Mouse (Mus musculus) intestine, postnatal 0 days (tissue): Measurements from ENCODE around the gene Gapvd1. TPM values are rescaled to one million over a fixed set of nuclear protein-coding genes. Genes with fewer than 3 reads are reported as not detected.
"Not testable (repeated sequence)": the region's sequence is repeated elsewhere in the genome, so short reads cannot be mapped to it uniquely, and the experiment has no call there.

Experiments used
- ATAC-seq: fragments of 200-750 bp; cut with Nextera tagmentation; 2 replicates; pipeline ENCODE4 v1.8.0; 2017; ENCODE audit warnings: mild to moderate bottlenecking, moderate TSS enrichment, moderate library complexity
- H3K27ac ChIP-seq: fragments of 300-500 bp; sonication (generic); 2 replicates; pipeline ENCODE4 v1.5.1; 2014; ENCODE audit warnings: mild to moderate bottlenecking, low read depth, low read length, moderate library complexity
- H3K27me3 ChIP-seq: fragments of 300-500 bp; sonication (generic); replicated peaks from 2 replicates; pipeline ENCODE4 v1.6.1; 2014; ENCODE audit warnings: low read length, mixed read lengths; ENCODE audit not compliant: control insufficient read depth, insufficient read depth
- H3K36me3 ChIP-seq: fragments of 300-500 bp; sonication (generic); 2 replicates; pipeline ENCODE4 v1.6.1; 2014; ENCODE audit warnings: mild to moderate bottlenecking, moderate library complexity; ENCODE audit not compliant: control insufficient read depth, insufficient read depth
- H3K4me1 ChIP-seq: fragments of 300-500 bp; sonication (generic); replicated peaks from 2 replicates; pipeline ENCODE4 v1.6.1; 2014; ENCODE audit warnings: antibody characterized with exemption, low read length, mixed read lengths; ENCODE audit not compliant: control insufficient read depth, insufficient read depth
- H3K4me2 ChIP-seq: fragments of 300-500 bp; sonication (generic); replicated peaks from 2 replicates; pipeline ENCODE4 v1.6.1; 2014; ENCODE audit warnings: low read depth, mild to moderate bottlenecking, moderate library complexity
- H3K4me3 ChIP-seq: fragments of 300-500 bp; sonication (generic); 2 replicates; pipeline ENCODE4 v1.5.1; 2014; ENCODE audit warnings: low read depth, low read length
- H3K9ac ChIP-seq: fragments of 300-500 bp; sonication (generic); 2 replicates; pipeline ENCODE4 v1.6.1; 2014; ENCODE audit warnings: mild to moderate bottlenecking, low read depth, low read length
- H3K9me3 ChIP-seq: fragments of 300-500 bp; sonication (generic); 2 replicates; pipeline ENCODE4 v1.6.1; 2016; ENCODE audit warnings: mixed run types; ENCODE audit not compliant: control insufficient read depth
- CTCF ChIP-seq: sonication (generic); IDR thresholded peaks from 2 replicates; pipeline ENCODE4 v1.5.1; 2016; ENCODE audit warnings: low read depth, mild to moderate bottlenecking, control low read depth, antibody characterized with exemption, moderate library complexity
- WGBS: fragments of 180-500 bp; shearing (Covaris S2); extraction: QIAGEN DNeasy Blood & Tissue Kit; methylation state at CpG from one replicate; pipeline ENCODE4 v1.1.7; 2014; 5-methylcytosine and 5-hydroxymethylcytosine counted together
- polyA plus RNA-seq: library from polyadenylated mRNA; unstranded; fragments of >200 nt; fragmentation: Nextera tagmentation; extraction: Ambion mirVana; gene quantifications from 2 replicates; pipeline ENCODE4 v1.2.1, GENCODE M21; 2015

Gene Gapvd1
- 31.3 and 34.6 TPM in 2 replicates for polyA plus RNA-seq

DNA sequence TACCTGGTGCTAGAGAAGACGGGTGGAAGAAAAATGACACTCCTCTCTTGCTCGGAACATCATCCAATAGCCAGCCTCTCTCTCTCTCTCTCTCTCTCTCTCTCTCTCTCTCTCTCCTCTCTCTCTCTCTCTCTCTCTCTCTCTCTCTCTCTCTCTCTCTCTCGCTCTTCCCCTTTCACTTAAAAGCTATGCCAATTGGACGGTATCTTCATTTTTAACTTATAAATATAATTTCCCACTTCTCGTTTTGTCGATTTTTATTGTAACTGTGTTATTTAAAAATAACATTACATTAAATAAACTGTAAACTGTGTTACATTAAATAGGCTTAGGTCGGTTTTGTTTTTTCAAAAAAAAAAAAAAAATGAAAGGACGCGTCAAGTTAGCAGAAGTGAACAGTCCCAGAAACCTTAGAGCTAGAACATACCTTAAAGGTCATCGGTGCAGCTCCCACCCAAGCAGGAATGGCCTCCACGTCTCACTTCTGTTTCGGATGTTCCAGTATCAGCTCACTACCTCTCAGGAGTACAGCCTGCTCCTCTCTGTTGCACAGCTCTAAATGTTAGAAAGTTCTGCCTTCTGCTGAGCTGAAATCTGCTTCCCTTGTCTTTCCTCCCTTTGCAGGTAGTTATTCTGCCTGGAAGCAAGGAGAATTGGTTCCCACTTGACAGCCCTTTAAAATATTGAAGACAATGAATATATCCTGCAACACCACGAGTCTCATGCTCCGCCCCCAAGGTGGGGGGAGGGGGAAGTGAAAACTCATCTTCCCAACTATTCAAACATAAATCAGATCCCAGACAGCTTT is at the start of gene Gapvd1:
Gene Gapvd1 (minus strand): TSS at position 682 of the 808 bp plus-strand sequence.
- Histone ChIP-seq H3K4me2 (peak within 1 kb of the TSS; percentile 74), H3K9ac (peak within 1 kb of the TSS; percentile 97), H3K27ac (peak within 1 kb of the TSS; percentile 90), H3K4me1 (no peaks in the 10 kb centered on the region; the same call in 1 of the 2 replicates), H3K9me3 (no peaks in the 10 kb centered on the region), H3K4me3 (peak within 1 kb of the TSS; percentile 95), H3K36me3 (no peaks in the 10 kb centered on the region), H3K27me3 (no peaks in the 10 kb centered on the region)
- WGBS: 1% methylated on average over 14 of the region's 14 CpGs
- no peak for TF ChIP-seq CTCF
- ATAC-seq: no peak; the same call in 1 of the 2 replicates

DNA sequence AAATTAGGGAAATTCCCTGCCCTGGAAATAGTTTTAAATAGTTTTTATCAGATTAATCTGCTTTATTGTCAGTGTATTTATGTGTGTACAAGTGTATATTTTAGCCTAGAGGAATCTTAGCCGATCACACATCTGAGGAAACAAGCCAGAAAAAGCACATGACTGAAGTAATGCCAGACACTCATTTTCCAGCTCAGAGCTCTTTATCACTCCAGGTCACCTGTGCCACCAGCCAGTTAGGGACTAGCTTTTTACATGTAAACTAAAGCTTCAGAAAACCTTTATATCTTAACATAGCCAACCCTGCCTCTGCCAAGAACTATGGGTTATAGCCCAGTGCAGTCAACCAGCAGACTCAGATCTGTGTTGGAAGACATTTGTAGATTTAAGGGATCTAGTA is 49.8 kb upstream of the Gapvd1 start:
- Histone ChIP-seq H3K4me3 (no peak overlapping the region), H3K36me3 (peaks cover 15% of the 10 kb centered on the region), H3K9me3 (no peaks in the 10 kb centered on the region), H3K4me1 (0 out of 2 replicates have a peak, but pooled peaks cover 3% of the 10 kb centered on the region), H3K27me3 (no peaks in the 10 kb centered on the region), H3K4me2 (no peak overlapping the region), H3K9ac (no peak overlapping the region), H3K27ac (no peak overlapping the region)
- no peak for ATAC-seq
- WGBS: 41% methylated on average over 1 of the region's 1 CpGs
- no peak for TF ChIP-seq CTCF

DNA sequence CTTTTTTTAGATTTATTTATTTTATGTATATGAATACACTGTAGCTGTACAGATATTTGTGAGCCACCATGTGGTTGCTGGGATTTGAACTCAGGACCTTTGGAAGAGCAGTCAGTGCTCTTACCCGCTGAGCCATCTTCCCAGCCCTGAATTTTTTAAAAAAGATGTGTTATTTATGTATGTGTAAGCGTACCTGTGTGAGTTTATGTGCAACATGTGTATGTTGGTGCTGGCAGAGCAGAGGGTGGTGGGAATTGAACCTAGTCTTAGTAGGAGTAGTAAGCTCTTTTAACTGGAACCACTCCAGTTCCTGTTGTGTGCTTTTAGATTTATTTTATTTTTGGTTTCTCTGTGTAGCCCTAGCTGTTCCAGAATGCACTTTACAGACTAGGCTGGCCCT is 49.1 kb upstream of the Gapvd1 start:
- H3K4me3 ChIP-seq: no peak overlapping the region
- 0 out of 2 replicates have a peak, but pooled peaks cover 3% of the 10 kb centered on the region for H3K4me1 ChIP-seq
- H3K36me3 ChIP-seq: peaks cover 13% of the 10 kb centered on the region
- H3K4me2 ChIP-seq: peak overlapping the region; percentile 61; the same call in 1 of the 2 replicates
- no peak overlapping the region for H3K9ac ChIP-seq
- no peak overlapping the region for H3K27ac ChIP-seq
- no peak for ATAC-seq
- 97% methylated on average over 2 of the region's 2 CpGs for WGBS
- no peaks in the 10 kb centered on the region for H3K9me3 ChIP-seq
- H3K27me3 ChIP-seq: no peaks in the 10 kb centered on the region
- no peak for TF ChIP-seq CTCF

DNA sequence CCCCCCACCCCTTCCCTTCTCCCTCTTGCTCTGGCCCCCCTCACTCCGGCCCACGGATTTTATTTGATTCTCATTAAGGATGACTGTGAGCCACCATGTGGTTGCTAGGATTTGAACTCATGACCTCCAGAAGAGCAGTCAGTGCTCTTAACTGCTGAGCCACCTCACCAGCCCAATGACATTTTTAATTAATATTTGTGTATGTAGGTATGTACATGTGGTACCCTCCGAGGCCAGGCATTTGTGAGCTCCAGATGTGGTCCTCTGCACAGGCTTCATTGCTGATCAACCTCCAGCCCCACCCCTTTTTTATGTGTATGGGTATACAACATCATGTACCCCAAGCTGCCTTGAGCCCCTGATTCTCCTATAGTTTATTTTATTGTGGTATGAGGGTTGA is 48.7 kb upstream of the Gapvd1 start:
- no peak for TF ChIP-seq CTCF
- Histone ChIP-seq H3K27me3 (no peaks in the 10 kb centered on the region), H3K4me2 (peak overlapping the region; percentile 61), H3K27ac (no peak overlapping the region), H3K4me3 (0 out of 2 replicates have a peak overlapping the region, but pooled peaks have one; percentile 5), H3K9ac (no peak overlapping the region), H3K4me1 (0 out of 2 replicates have a peak, but pooled peaks cover 3% of the 10 kb centered on the region), H3K9me3 (no peaks in the 10 kb centered on the region), H3K36me3 (peaks cover 13% of the 10 kb centered on the region)
- ATAC-seq: no peak
- 62% methylated on average over 3 of the region's 3 CpGs for WGBS

DNA sequence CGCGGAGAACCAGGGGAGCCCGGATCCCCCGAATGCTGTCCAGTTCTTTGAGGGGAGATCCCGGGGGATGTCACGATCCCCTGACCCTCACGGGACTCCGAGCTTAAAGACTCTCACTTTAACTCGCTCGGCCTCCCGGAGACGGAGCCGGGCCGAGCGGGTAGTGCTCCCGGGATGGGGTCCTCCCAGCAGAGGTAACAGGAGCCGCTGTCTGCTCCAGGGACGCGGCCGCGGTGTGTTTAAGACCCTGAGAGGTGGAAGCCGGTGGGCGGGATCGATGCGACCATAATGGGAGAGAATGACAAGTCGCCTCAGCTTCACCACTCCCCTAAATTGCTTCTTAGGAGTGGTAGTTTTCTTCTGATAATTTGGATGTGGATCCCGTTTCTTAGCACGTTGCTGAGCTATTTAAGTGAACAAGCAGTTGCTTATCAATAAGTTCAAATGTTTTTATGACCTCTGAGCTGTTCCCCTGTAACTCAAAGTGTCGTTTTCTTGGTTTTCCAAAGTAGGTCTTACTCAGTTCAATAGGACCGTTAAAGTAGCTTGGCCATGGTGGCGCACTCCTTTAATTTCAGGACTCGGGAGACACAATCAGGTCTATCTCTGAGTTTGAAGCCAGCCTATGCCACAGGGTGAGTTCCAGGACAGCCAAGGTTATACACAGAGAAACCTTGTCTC is 47.7 kb upstream of the Gapvd1 start:
- H3K9me3 ChIP-seq, H3K36me3 ChIP-seq, H3K27me3 ChIP-seq, H3K4me1 ChIP-seq: not testable (repeated sequence)
- Histone ChIP-seq H3K9ac (peak overlapping the region; percentile 71), H3K27ac (peak overlapping the region; percentile 87), H3K4me2 (peak overlapping the region; percentile 61), H3K4me3 (peak overlapping the region; percentile 68)
- WGBS: under 1% methylated on average over 27 of the region's 32 CpGs
- TF ChIP-seq CTCF: peak; percentile 20; the same call in 1 of the 2 replicates
- peak; percentile 34 for ATAC-seq
